Mouse (Mus musculus): Measurements from ENCODE around the gene Cdt1.

Cdt1 gene

GRCm38 (mm10) chr8:122567361-122568108, at the start of gene Cdt1:
Gene Cdt1 (plus strand): TSS chr8:122568015.
- DNase-seq (ENCODE audit: low spot score in 2 of 2): peak; percentile 93 to 96

GRCm38 (mm10) chr8:122520611-122521010, 47.2 kb upstream of the Cdt1 start:
- DNase-seq (ENCODE audit: low spot score in 2 of 2): no peak

- DNase-seq (ENCODE audit: low spot score in 2 of 2): no peak
Measured at GRCm38 (mm10) chr8:122522796-122523651, 44.8 kb upstream of the Cdt1 start.

- DNase-seq (ENCODE audit: low spot score in 2 of 2): no peak
Measured at GRCm38 (mm10) chr8:122523652-122524360, 44.0 kb upstream of the Cdt1 start.

GRCm38 (mm10) chr8:122524506-122524905, 43.3 kb upstream of the Cdt1 start:
- no peak for DNase-seq (ENCODE audit: low spot score in 2 of 2)

GRCm38 (mm10) chr8:122525004-122525403, 42.8 kb upstream of the Cdt1 start:
- no peak for DNase-seq (ENCODE audit: low spot score in 2 of 2)

GRCm38 (mm10) chr8:122526084-122526483, 41.7 kb upstream of the Cdt1 start:
- DNase-seq (ENCODE audit: low spot score in 2 of 2): no peak

GRCm38 (mm10) chr8:122526526-122527170, 41.2 kb upstream of the Cdt1 start:
- no peak for DNase-seq (ENCODE audit: low spot score in 2 of 2)

GRCm38 (mm10) chr8:122527937-122528336, 39.9 kb upstream of the Cdt1 start:
- no peak for DNase-seq (ENCODE audit: low spot score in 2 of 2)

GRCm38 (mm10) chr8:122529159-122529558, 38.7 kb upstream of the Cdt1 start:
- no peak for DNase-seq (ENCODE audit: low spot score in 2 of 2)

GRCm38 (mm10) chr8:122531312-122531711, 36.5 kb upstream of the Cdt1 start:
- no peak for DNase-seq (ENCODE audit: low spot score in 2 of 2)

GRCm38 (mm10) chr8:122537033-122537432, 30.8 kb upstream of the Cdt1 start:
- peak in 1 of 2 experiments; percentile 37 for DNase-seq (ENCODE audit: low spot score in 2 of 2)

- DNase-seq (ENCODE audit: low spot score in 2 of 2): peak in 1 of 2 experiments; percentile 45
Measured at GRCm38 (mm10) chr8:122537812-122538211, 30.0 kb upstream of the Cdt1 start.

- DNase-seq (ENCODE audit: low spot score in 2 of 2): peak; percentile 45 to 53
Measured at GRCm38 (mm10) chr8:122538310-122539076, 29.3 kb upstream of the Cdt1 start.

GRCm38 (mm10) chr8:122544138-122544537, 23.7 kb upstream of the Cdt1 start:
- no peak for DNase-seq (ENCODE audit: low spot score in 2 of 2)

GRCm38 (mm10) chr8:122546066-122546755, 21.6 kb upstream of the Cdt1 start:
- DNase-seq (ENCODE audit: low spot score in 2 of 2): peak; percentile 54 to 64

- DNase-seq (ENCODE audit: low spot score in 2 of 2): peak in 1 of 2 experiments; percentile 54
Measured at GRCm38 (mm10) chr8:122546811-122547453, 20.9 kb upstream of the Cdt1 start.

- peak; percentile 64 to 80 for DNase-seq (ENCODE audit: low spot score in 2 of 2)
Measured at GRCm38 (mm10) chr8:122547815-122548214, 20.0 kb upstream of the Cdt1 start.

GRCm38 (mm10) chr8:122548331-122548730, 19.5 kb upstream of the Cdt1 start:
- DNase-seq (ENCODE audit: low spot score in 2 of 2): peak in 1 of 2 experiments; percentile 46

Data from spleen, postnatal 10 days (tissue).